Mouse (Mus musculus): Measurements from ENCODE around the gene Zfp944. TPM values are rescaled to one million over a fixed set of nuclear protein-coding genes. Genes with fewer than 3 reads are reported as not detected.
"Not testable (repeated sequence)": the region's sequence is repeated elsewhere in the genome, so short reads cannot be mapped to it uniquely, and the experiment has no call there.

Zfp944 gene
- 1 to 10 TPM; 9.0 to 9.3 TPM for total RNA-seq (2021)
- long read RNA-seq, experiment 1, transcript Zfp944-201 (6 exons, 2,784 nt), result major isoform, 8 of 21 reads
- long read RNA-seq, experiment 1, partial matches to known transcripts, result 1 of 21 reads
- long read RNA-seq, experiment 1, other reads (novel, unspliced or antisense), result 12 of 21 reads
- long read RNA-seq, experiment 2, partial matches to known transcripts, result 0 of 15 reads
- long read RNA-seq, experiment 2, other reads (novel, unspliced or antisense), result 13 of 15 reads

DNA sequence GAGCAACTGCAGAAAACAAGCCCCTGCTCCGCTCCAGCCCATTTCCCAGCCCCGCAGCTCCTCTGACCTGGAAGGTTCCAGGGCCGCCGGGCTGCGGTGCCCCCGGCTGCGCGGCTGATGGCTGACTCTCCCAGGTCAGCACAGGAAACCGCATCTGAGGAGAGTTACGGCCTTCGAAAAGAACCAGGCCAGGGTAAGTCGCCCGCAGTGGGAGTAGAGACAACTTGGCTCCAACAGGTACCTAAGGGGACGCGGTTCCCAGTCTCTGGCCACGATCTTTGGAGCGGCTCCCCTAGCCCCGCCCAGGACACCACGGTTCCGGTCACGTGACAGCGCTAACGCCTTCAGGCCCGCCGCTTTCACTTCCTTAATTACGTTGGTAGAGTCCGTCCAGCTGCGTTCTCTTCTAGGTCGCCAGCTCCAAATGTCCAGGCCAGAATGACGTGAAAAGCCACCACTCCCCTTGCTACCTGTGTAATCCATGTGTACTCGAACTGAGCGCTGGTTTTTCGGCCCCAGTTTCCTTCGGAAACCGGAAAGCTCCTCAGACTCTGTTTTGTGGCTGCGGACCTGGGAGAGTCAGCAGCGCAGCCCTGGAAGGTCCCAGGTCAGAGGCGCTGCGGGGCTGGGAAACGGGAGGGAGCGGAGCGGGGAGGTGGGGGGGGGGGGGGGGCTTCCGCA lies at the start of gene Zfp944, which contains the start of gene Zfp758:
Gene Zfp944, minus strand, starts transcription at position 300 of the 681 bp plus-strand sequence.
Gene Zfp758, plus strand, starts transcription at position 353 of the 681 bp plus-strand sequence.
- peak; percentile 14 to 46 for DNase-seq (ENCODE audit: low spot score in 2 of 2)

DNA sequence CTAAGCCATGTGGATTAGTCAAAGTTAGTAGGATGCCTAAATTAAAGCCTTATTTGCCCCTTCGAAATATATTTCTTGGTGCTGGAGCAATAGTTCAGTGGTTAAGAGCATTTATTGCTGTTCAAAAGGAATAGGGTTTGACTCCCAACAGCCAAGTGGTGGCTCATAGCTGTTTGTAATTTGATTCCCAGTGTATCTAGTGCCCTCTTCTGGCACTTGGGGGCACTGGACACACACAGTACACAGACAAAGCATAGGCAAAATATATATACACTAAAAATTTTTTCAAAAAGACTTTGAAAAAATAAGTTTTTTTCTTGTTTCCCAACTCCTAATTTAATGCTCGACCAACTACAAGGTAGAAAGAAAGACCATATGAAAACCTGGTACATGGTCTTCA lies 49.6 kb upstream of the Zfp944 start:
- DNase-seq (ENCODE audit: low spot score in 2 of 2), result no peak

DNA sequence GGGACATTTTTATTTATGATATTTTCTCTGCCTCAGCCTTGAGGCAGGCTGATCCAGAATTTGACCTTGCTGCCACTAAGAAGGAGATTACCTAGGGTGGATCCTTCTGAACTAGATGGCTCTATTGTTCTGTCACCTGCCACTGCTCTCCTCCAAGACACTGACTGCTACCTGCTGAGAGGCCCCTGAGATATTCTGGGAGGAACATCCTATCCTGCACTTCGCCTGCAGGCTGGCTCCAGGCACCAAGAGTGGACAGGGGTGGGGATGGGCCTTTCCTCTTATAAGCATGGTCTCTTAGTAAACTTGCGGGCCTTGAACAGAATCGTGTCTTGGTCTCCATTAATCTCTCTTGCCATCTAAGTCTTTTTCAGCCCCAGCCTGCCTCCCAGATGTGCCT lies 2.7 kb upstream of the Zfp944 start:
- DNase-seq (ENCODE audit: low spot score in 2 of 2), result no peak

DNA sequence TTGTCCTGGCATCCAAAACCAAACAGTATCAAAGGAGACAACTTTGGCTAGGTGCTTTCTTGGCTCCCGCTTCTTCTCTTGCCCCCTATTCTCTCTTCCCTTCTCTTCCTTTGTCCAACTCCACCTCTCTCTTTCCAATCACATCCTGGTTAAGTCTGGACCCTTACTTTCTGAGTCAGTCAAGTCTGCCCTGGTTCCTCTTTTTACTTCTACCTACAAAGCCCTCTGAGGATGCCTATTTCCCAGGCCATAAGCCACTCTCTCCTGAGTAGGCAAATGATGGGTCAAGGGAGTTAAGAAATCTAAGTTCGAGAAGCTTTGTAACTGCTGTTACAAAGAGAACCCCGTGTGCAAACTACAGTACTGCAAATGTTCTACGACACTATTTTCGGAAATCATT lies 628 bp downstream of the Zfp944 start:
- no peak for DNase-seq (ENCODE audit: low spot score in 2 of 2)

DNA sequence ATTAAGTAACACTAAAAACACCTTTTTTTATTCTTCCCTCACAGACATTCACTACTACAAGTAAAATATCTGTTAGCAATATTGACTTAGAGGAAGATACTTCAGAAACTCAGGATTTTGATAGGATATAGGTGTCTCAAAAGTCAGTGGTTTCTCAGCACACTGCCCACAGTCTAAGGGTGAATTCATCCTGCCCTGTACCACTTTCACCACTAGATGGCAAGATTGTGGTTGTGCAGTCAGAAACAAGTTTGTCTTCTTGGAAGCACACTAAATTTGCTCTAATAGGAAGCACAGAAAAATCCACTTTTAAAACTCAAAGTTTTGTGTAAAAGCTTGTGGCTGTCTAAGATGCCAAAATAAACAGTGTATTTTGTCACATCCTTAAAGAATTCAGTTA lies 8.4 kb downstream of the Zfp944 start:
- DNase-seq (ENCODE audit: low spot score in 2 of 2), result peak; percentile 33 to 55

GRCm38 (mm10) chr17:22315247-22315646 lies 46.0 kb downstream of the Zfp944 start:
- not testable (repeated sequence) for DNase-seq (ENCODE audit: low spot score in 2 of 2)

GRCm38 (mm10) chr17:22314730-22315226 lies 46.4 kb downstream of the Zfp944 start, which contains the start of gene CT030661.1:
CT030661.1 (minus strand) TSS chr17:22314837.
- DNase-seq (ENCODE audit: low spot score in 2 of 2), result peak; percentile 90 to 92

DNA sequence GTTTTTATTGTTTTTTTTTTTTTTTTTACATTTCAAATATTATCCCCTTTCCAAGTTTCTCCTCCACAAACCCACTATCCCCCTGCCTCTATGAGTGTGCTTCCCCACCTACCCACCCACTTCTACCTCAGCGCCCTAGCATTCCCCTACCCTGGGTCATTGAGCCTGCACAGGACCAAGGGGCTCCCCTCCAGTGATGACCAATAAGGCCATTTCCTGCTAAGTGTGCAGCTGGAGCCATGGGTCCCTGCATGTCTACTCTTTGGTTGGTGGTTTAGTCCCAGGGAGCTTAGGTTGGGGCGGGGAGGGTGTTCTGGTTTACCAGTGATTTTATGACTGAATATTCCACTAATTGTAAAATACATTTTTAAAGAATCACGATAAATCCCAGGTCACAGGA lies 47.0 kb downstream of the Zfp944 start:
- not testable (repeated sequence) for DNase-seq (ENCODE audit: low spot score in 2 of 2)

Other genes with a start within 250 kb of the Zfp944 start
- gene Zfp947, start 195.2 kb downstream of the Zfp944 start, total RNA-seq (2021), result under 1 TPM; 0.35 to 0.74 TPM
- gene Zfp994, start 135.8 kb downstream of the Zfp944 start, total RNA-seq (2021), result 1 to 10 TPM; 4.9 to 5.0 TPM
- 10 to 100 TPM; 10.3 to 11.9 TPM for gene CT030661.1, start 46.6 kb downstream of the Zfp944 start, total RNA-seq (2021)
- 10 to 100 TPM; 10.9 to 11.5 TPM for gene Zfp758, start 53 bp upstream of the Zfp944 start, total RNA-seq (2021)
- gene Zfp946, start 62.8 kb upstream of the Zfp944 start, total RNA-seq (2021), result 10 to 100 TPM; 11.6 to 14.5 TPM
- gene Vmn2r111, start 212.1 kb upstream of the Zfp944 start, total RNA-seq (2021), result not detected
- not detected for gene Vmn2r112, start 239.6 kb upstream of the Zfp944 start, total RNA-seq (2021)

Measured in left cerebral cortex, adult 18-20 months (tissue).